Mouse (Mus musculus): Measurements from ENCODE around the gene Zfp622.

Zfp622 gene

DNA sequence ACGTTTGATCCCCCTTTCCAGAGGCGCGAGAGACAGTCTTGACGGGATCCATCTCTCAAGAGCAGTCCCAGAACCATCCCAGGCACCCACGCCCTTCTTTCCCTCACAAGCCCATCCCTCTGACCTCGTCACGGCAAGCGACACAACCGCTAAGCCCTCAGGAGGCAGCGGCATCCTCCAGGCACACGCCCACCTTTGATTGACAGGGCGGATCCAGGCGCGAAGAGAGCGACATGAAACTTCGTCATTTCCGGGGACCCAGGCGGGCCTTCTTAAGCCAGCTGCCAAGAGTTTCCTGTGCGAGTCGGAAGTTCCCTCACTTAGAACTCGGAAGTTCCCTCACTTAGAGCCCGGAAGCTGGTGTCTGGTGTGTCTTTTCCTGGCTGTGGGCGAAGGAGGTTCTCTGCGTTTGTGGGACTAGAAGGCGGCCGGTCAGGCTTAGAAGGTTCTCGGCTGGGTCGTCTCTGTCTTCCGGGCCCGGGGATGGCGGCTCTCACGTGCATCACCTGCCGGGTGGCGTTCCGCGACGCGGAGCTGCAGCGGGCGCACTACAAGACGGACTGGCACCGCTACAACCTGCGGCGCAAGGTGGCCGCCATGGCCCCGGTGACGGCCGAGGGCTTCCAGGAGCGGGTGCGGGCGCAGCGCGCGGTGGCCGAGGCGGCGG is at the start of gene Zfp622:
TSS of gene Zfp622 (plus strand) at position 300 of the 667 bp plus-strand sequence.
- DNase-seq = peak; percentile 91 to 95

DNA sequence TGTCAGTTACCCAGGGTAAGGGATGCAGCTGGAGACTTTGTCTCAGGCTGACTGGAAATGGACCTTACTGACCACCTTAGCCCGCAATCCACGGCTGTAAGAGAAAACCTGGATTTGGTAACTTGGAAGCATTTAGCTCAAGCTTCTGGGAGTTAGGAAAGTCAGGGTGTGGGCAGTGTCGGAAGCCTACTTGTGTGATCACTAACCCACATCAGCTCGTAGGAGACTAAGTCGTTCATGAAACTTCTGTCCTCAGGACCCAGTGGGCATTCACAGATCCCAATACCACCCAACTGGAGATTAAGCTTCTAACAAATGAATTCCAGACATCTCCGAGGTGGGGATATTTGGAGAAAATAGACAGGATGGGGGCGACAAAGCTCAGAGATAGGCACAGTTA is 49.8 kb upstream of the Zfp622 start:
- DNase-seq = no peak

DNA sequence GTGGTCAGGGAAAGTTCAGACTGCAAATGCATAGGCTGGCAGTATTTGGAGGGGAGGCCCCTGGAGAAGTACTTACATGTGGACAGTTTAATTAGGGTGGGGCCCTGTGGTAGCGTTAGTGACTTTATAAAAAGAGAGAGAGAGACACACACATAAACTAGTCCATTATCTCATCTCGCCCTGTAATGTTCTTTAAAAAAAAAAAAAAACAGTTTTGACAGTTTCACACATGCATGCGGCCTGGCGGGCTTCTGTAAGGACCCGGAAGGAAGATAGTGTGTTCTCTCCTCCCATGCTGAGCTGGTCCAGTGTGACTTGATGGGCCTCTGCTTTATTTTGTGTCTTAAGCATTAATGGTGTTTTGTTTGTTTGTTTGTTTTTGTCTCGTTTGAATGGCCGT is 45.7 kb upstream of the Zfp622 start:
- no peak for DNase-seq

DNA sequence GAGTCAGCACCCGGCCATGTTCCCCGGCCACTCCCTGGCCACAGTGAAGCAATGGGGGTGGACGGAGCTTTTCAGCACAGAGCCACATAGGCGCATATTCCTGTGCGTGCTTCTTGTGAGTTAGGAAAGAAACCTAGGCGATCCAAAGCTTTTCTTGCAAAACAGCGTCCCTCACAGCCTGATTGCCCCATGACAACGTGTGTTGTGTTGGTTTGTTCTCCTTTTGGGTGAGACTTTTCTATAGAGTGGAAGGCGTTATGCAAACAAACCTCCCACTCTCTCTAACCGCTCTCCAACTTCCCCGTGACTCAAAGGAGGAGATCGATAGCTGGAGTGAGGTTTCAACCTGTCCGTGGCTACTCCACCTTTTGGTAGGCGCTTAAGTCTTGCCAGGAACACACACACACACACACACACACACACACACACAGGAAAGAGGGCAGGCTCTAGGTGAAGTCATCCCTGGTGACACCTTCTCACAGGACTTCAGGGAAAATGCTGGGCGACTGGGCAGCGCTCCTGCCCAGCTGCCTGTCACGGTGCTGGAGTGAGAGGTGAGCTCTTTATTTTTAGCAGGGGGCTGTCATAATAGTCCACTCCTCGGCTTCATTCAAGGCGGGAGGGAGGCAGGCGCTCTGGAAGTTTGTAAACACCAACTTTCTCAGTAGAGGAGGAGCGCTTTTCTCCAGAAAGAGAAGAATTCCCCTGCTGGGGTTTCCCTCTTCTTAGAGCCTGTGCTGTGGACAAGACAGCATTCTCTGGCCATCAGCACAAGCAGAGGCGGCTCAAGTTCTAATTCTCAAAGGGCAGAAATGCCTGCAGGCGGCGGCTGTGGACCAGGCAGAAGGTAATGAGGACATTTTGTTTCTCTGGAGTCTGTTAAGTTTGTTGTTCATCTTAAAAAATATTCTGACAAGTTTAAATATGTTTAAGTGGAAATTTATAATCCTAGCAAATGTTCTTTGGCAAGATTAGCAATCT is 43.5 kb upstream of the Zfp622 start:
- no peak for DNase-seq

DNA sequence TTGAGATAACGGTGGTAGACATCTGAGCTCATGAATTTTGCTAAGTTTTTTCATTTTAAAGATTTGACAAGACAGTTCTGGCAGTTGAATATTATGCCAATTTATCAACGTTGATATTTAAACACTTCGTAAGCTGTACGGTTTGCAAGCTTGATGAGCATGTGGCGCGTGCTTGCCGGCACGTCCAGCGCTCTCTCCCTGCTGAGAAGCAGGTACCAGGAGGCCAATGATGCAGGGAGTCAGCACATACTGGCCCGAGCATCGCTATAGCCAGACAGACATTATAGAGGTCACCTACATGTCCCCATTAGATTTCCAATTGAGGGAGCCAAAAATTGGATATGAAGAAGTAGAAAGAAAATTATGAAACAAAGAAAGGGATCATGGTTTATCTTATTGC is 42.7 kb upstream of the Zfp622 start:
- no peak for DNase-seq

DNA sequence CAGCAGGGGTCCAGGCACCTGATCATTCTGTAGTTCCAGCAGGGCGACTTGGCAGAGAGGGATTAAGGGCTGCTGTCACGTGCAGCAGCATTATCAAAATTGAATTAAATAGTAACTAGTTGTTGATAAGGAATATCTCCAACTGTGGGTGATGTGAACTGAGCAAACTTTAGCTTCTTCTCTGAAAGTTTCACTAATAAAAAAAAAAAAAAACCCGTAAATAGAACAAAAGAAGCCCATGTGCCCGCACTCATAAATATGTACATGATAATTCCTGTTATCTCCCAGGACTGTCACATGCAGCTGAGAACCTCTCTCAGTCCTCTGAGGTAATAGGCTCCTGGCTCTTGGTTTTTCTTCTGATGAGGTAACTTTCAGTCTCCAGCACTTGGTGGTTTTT is 41.8 kb upstream of the Zfp622 start:
- no peak for DNase-seq

GRCm38 (mm10) chr15:25943386-25944137 is 40.6 kb upstream of the Zfp622 start:
- DNase-seq = no peak

DNA sequence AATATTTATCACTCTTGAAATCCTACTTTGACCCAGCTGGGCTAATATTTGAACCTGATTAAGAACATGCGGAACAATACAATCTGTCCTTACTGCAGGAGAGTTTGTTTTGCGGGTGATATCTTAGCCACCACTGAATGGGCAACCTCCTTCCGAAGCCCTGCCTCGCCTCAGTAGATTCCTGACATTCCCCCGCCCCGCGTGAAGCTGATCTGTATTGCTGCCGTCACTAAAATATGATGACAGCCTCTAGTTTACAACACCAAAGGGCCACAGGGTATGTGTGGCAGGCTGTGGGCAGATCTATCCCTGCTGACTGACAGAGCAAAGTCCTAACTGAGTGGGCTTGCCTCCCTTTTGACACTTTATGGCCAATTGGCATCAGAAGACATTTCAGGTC is 38.9 kb upstream of the Zfp622 start:
- DNase-seq = no peak

DNA sequence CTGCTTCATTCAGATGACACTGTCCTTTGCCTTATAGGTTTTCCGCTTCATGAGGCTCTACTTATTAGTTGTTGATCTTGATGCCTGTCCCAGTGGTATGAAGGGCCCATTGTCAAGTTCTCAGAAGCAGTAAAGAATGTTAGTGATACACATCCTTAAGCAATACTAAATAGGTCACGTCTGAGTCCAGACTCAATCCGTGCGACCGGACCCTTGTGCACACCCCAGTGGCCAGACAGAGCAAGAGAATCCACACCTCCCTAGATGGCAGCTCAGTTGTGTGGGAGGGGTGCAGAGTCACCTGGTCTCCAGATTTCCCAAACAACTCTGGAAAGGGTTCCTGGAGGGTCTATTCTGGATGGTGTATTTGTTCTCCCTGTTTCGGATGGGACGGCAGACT is 37.7 kb upstream of the Zfp622 start:
- DNase-seq = no peak

GRCm38 (mm10) chr15:25947383-25947782 is 36.8 kb upstream of the Zfp622 start:
- no peak for DNase-seq

GRCm38 (mm10) chr15:25948257-25949223 is 35.6 kb upstream of the Zfp622 start:
- DNase-seq = no peak

DNA sequence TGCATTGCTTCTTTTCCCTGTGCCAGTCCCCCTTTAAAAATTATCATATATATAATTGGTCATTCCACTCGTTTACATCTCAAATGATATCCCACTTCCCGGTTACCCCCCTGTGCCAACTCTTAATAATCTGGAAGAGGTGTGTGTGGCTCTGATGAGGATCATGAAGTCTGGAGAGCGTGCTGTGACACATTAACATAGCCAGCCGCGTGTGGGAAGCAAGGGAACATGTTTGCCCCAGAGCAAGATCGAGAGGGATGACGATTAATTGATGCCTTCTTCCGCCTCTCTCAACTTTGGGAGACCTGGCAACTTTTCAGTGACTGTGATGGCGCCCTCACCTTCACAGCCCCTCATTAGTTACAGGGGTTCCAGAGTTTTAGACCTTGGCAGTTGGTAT is 34.5 kb upstream of the Zfp622 start:
- DNase-seq = no peak

DNA sequence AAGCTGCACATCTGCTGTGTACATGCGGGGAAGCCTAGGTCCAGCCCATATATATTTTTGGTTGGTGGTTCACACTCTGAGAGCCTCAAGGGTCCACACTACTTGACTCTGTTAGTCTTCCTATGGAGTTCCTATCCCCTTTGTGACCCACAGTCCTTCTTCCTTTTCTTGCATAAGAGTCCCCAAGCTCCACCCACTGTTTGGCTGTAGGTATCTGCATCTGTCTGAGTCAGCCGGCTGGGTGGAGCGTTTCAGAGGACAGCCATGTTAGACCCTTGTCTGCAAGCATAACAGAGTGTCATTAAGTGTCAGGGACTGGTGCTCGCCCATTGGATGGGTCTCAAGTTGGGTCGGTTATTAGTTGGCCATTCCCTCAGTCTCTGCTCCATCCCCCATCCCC is 33.6 kb upstream of the Zfp622 start:
- no peak for DNase-seq

- DNase-seq = no peak
These were observed 33.1 kb upstream of the Zfp622 start for GRCm38 (mm10) chr15:25951037-25951436.

DNA sequence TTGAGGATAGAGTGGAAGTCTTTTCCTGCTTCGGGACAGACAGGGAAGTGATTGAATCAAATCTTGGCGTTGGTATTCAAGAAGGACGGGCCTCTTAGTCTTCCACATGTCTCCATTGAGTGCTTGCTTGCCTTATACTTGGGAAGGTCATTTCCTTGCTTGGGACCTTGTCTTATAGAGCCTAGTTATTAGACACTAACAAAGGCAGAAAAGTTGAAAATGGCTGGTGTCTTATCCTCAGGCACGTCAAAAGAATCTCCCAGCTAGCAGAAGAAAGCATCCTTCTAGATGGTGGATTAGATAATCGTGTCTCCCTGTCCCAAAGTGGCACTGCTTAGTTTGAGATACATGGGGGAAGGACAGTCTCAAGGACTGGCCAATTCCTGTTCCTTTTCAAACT is 28.2 kb upstream of the Zfp622 start:
- DNase-seq = no peak

- DNase-seq = no peak
These were observed 27.6 kb upstream of the Zfp622 start for GRCm38 (mm10) chr15:25956422-25957117.

DNA sequence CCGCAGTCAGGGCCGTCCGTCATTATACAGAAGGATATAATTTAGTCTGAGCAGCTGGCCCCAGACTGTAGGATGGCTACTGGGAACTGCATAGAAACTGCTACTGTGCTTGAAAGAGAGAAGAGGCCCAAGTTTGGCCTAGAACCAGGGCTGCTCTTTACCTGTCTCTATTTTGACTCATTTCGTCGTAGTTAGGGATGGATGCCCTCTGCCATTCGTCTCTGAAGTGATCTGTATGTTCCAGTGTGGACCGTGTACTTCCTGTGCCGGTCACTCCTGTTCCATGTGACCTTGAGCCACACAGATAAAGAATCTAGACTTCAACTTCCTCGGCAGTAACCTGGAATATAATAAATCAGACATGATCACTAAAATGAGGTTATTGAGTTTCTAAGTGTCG is 26.5 kb upstream of the Zfp622 start:
- DNase-seq = no peak

DNA sequence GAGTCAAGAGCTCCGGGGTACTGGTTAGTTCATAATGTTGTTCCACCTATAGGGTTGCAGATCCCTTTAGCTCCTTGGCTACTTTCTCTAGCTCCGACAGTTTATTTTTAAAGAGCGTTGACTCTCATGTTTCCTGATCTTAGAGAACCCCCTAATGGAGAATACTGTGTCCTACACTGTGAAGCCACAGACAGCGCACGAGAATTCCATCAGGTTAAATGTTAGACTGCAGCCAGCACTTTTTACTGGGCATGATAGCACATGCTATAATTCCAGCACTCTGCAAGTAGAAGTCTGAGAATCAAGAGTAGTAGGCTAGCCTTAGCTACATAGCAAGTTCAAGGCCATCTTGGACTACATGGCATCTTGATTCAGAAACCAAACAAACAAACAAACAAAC is 24.8 kb upstream of the Zfp622 start:
- no peak for DNase-seq

- DNase-seq = no peak
These were observed 23.9 kb upstream of the Zfp622 start for GRCm38 (mm10) chr15:25960231-25960630.

- no peak for DNase-seq
These were observed 17.9 kb upstream of the Zfp622 start for GRCm38 (mm10) chr15:25966220-25966774.

GRCm38 (mm10) chr15:25971596-25971995 is 12.6 kb upstream of the Zfp622 start:
- DNase-seq = no peak
